Mouse (Mus musculus) limb, embryonic 13.5 days (tissue): ENCODE data around the gene Parp4. TPM values are rescaled to one million over a fixed set of nuclear protein-coding genes. Genes with fewer than 3 reads are reported as not detected.

Experiments used
- ATAC-seq: fragments of 200-750 bp; cut with Nextera tagmentation; 2 replicates; pipeline ENCODE4 v1.8.0; 2017; ENCODE audit warnings: low read depth, moderate number of reproducible peaks, moderate TSS enrichment; ENCODE audit not compliant: low FRiP score
- H3K27ac ChIP-seq: fragments of 300-500 bp; sonication (generic); 2 replicates; pipeline ENCODE4 v1.5.1; 2015; ENCODE audit warnings: inconsistent platforms, mild to moderate bottlenecking, moderate library complexity
- H3K27me3 ChIP-seq: fragments of 300-500 bp; sonication (generic); 2 replicates; pipeline ENCODE4 v1.6.1; 2015; ENCODE audit warnings: mild to moderate bottlenecking, inconsistent platforms
- H3K36me3 ChIP-seq: fragments of 300-500 bp; sonication (generic); 2 replicates; pipeline ENCODE4 v1.6.1; 2015; ENCODE audit warnings: inconsistent platforms, mild to moderate bottlenecking, moderate library complexity
- H3K4me1 ChIP-seq: fragments of 300-500 bp; sonication (generic); 2 replicates; pipeline ENCODE4 v1.6.1; 2015; ENCODE audit warnings: inconsistent platforms
- H3K4me2 ChIP-seq: fragments of 300-500 bp; sonication (generic); replicated peaks from 2 replicates; pipeline ENCODE4 v1.6.1; 2015; ENCODE audit warnings: inconsistent platforms, mild to moderate bottlenecking, moderate library complexity
- H3K4me3 ChIP-seq: fragments of 300-500 bp; sonication (generic); 2 replicates; pipeline ENCODE4 v1.5.1; 2015; ENCODE audit warnings: moderate library complexity, mild to moderate bottlenecking, inconsistent platforms
- H3K9ac ChIP-seq: fragments of 300-500 bp; sonication (generic); 2 replicates; pipeline ENCODE4 v1.6.1; 2015; ENCODE audit warnings: mild to moderate bottlenecking, inconsistent platforms
- H3K9me3 ChIP-seq: fragments of 300-500 bp; sonication (generic); 2 replicates; pipeline ENCODE4 v1.6.1; 2016; ENCODE audit warnings: inconsistent platforms
- WGBS: fragments of 180-500 bp; shearing (Covaris S2); methylation state at CpG from one replicate; pipeline ENCODE4 v1.1.7; 2015; 5-methylcytosine and 5-hydroxymethylcytosine counted together
- polyA plus RNA-seq: library from polyadenylated mRNA; unstranded; fragments of >200 nt; fragmentation: Nextera tagmentation; extraction: Ambion mirVana; gene quantifications from 2 replicates; pipeline ENCODE4 v1.2.1, GENCODE M21; 2015

Parp4 gene
- polyA plus RNA-seq: 2.3 and 3.2 TPM in 2 replicates

GRCm38 (mm10) chr14:56575416-56575815 lies at the start of gene Parp4, which contains the start of gene Cenpj:
Parp4 (plus strand) TSS chr14:56575619.
Cenpj (minus strand) TSS chr14:56575425.
- no peak for ATAC-seq
- H3K27me3 ChIP-seq: no peaks in the 10 kb centered on the region
- no peaks in the 10 kb centered on the region for H3K9me3 ChIP-seq
- H3K9ac ChIP-seq: peak within 1 kb of the TSS; percentile 73
- H3K4me2 ChIP-seq: peak within 1 kb of the TSS; percentile 79
- H3K27ac ChIP-seq: peak within 1 kb of the TSS; percentile 39; the same call in 1 of the 2 replicates
- peaks cover 9% of the 10 kb centered on the region; the same call in 1 of the 2 replicates for H3K4me1 ChIP-seq
- 1% methylated on average over 24 of the region's 24 CpGs for WGBS
- H3K4me3 ChIP-seq: peak within 1 kb of the TSS; percentile 60
- H3K36me3 ChIP-seq: no peaks in the 10 kb centered on the region

- peaks cover 32% of the 10 kb centered on the region for H3K36me3 ChIP-seq
- 86% methylated on average over 2 of the region's 2 CpGs for WGBS
These were observed 44.6 kb upstream of the Parp4 start for GRCm38 (mm10) chr14:56530788-56531187.

GRCm38 (mm10) chr14:56544946-56545345 lies 30.5 kb upstream of the Parp4 start:
- H3K4me1 ChIP-seq: 0 out of 2 replicates have a peak, but pooled peaks cover 3% of the 10 kb centered on the region
- H3K9ac ChIP-seq: no peak overlapping the region
- no peak overlapping the region for H3K4me2 ChIP-seq
- no peak overlapping the region for H3K27ac ChIP-seq
- no peaks in the 10 kb centered on the region; the same call in 1 of the 2 replicates for H3K36me3 ChIP-seq
- no peak for ATAC-seq
- no peaks in the 10 kb centered on the region for H3K9me3 ChIP-seq
- no peaks in the 10 kb centered on the region for H3K27me3 ChIP-seq
- H3K4me3 ChIP-seq: no peak overlapping the region
- 61% methylated on average over 1 of the region's 1 CpGs for WGBS

More at GRCm38 (mm10) chr14:56530788-56531187, 44.6 kb upstream of the Parp4 start:
- H3K4me2 ChIP-seq: no peak overlapping the region
- no peak overlapping the region for H3K9ac ChIP-seq
- no peak overlapping the region for H3K4me3 ChIP-seq
- H3K27me3 ChIP-seq: no peaks in the 10 kb centered on the region
- ATAC-seq: no peak
- H3K9me3 ChIP-seq: no peaks in the 10 kb centered on the region
- no peaks in the 10 kb centered on the region for H3K4me1 ChIP-seq
- H3K27ac ChIP-seq: no peak overlapping the region

GRCm38 (mm10) chr14:56545491-56545890 lies 29.9 kb upstream of the Parp4 start:
- Histone ChIP-seq H3K27ac (no peak overlapping the region), H3K9ac (no peak overlapping the region), H3K4me2 (no peak overlapping the region), H3K4me1 (0 out of 2 replicates have a peak, but pooled peaks cover 3% of the 10 kb centered on the region), H3K9me3 (no peaks in the 10 kb centered on the region), H3K27me3 (no peaks in the 10 kb centered on the region), H3K4me3 (no peak overlapping the region), H3K36me3 (no peaks in the 10 kb centered on the region; the same call in 1 of the 2 replicates)
- ATAC-seq: no peak
- WGBS: 90% methylated on average over 4 of the region's 4 CpGs

- no peaks in the 10 kb centered on the region for H3K27me3 ChIP-seq
- WGBS: 88% methylated on average over 4 of the region's 4 CpGs
- peaks cover 32% of the 10 kb centered on the region for H3K36me3 ChIP-seq
These were observed 24.5 kb upstream of the Parp4 start for GRCm38 (mm10) chr14:56550960-56551359.

GRCm38 (mm10) chr14:56552924-56553323 lies 22.5 kb upstream of the Parp4 start:
- Histone ChIP-seq H3K36me3 (peaks cover 32% of the 10 kb centered on the region), H3K4me2 (no peak overlapping the region), H3K27me3 (no peaks in the 10 kb centered on the region), H3K4me3 (no peak overlapping the region), H3K9me3 (no peaks in the 10 kb centered on the region), H3K4me1 (no peaks in the 10 kb centered on the region), H3K9ac (no peak overlapping the region), H3K27ac (no peak overlapping the region)
- ATAC-seq: no peak
- 86% methylated on average over 6 of the region's 6 CpGs for WGBS

More at GRCm38 (mm10) chr14:56550960-56551359, 24.5 kb upstream of the Parp4 start:
- H3K4me3 ChIP-seq: no peak overlapping the region
- H3K9me3 ChIP-seq: no peaks in the 10 kb centered on the region
- ATAC-seq: no peak
- H3K4me2 ChIP-seq: no peak overlapping the region
- H3K4me1 ChIP-seq: no peaks in the 10 kb centered on the region
- H3K27ac ChIP-seq: no peak overlapping the region
- H3K9ac ChIP-seq: no peak overlapping the region

- Histone ChIP-seq H3K4me3 (no peak overlapping the region), H3K9ac (no peak overlapping the region), H3K4me2 (no peak overlapping the region), H3K36me3 (peaks cover 35% of the 10 kb centered on the region), H3K27ac (no peak overlapping the region), H3K9me3 (no peaks in the 10 kb centered on the region), H3K27me3 (no peaks in the 10 kb centered on the region), H3K4me1 (no peaks in the 10 kb centered on the region)
- no peak for ATAC-seq
- 92% methylated on average over 7 of the region's 7 CpGs for WGBS
These were observed 22.1 kb upstream of the Parp4 start for GRCm38 (mm10) chr14:56553331-56553730.

GRCm38 (mm10) chr14:56554716-56555115 lies 20.7 kb upstream of the Parp4 start:
- H3K4me2 ChIP-seq: no peak overlapping the region
- H3K4me1 ChIP-seq: no peaks in the 10 kb centered on the region
- ATAC-seq: no peak
- H3K9me3 ChIP-seq: no peaks in the 10 kb centered on the region
- H3K36me3 ChIP-seq: peaks cover 36% of the 10 kb centered on the region
- WGBS: 97% methylated on average over 2 of the region's 2 CpGs
- H3K27ac ChIP-seq: no peak overlapping the region
- H3K4me3 ChIP-seq: no peak overlapping the region
- no peaks in the 10 kb centered on the region for H3K27me3 ChIP-seq
- H3K9ac ChIP-seq: no peak overlapping the region

- WGBS: 90% methylated on average over 3 of the region's 3 CpGs
- no peaks in the 10 kb centered on the region for H3K4me1 ChIP-seq
- H3K9ac ChIP-seq: no peak overlapping the region
- peaks cover 24% of the 10 kb centered on the region for H3K36me3 ChIP-seq
- no peaks in the 10 kb centered on the region for H3K9me3 ChIP-seq
- no peak overlapping the region for H3K4me3 ChIP-seq
- H3K27ac ChIP-seq: no peak overlapping the region
- no peak overlapping the region for H3K4me2 ChIP-seq
- ATAC-seq: no peak
- H3K27me3 ChIP-seq: no peaks in the 10 kb centered on the region
These were observed 16.3 kb upstream of the Parp4 start for GRCm38 (mm10) chr14:56559134-56559533.

GRCm38 (mm10) chr14:56567476-56567875 lies 7.9 kb upstream of the Parp4 start:
- no peak overlapping the region for H3K9ac ChIP-seq
- no peaks in the 10 kb centered on the region for H3K9me3 ChIP-seq
- no peaks in the 10 kb centered on the region for H3K27me3 ChIP-seq
- H3K36me3 ChIP-seq: peaks cover 12% of the 10 kb centered on the region
- peaks cover 4% of the 10 kb centered on the region; the same call in 1 of the 2 replicates for H3K4me1 ChIP-seq
- 81% methylated on average over 7 of the region's 7 CpGs for WGBS
- no peak overlapping the region for H3K27ac ChIP-seq
- ATAC-seq: no peak
- H3K4me2 ChIP-seq: no peak overlapping the region
- H3K4me3 ChIP-seq: no peak overlapping the region

GRCm38 (mm10) chr14:56569041-56569440 lies 6.4 kb upstream of the Parp4 start:
- H3K4me3 ChIP-seq: no peak overlapping the region
- no peaks in the 10 kb centered on the region for H3K36me3 ChIP-seq
- no peak overlapping the region for H3K4me2 ChIP-seq
- H3K4me1 ChIP-seq: peaks cover 6% of the 10 kb centered on the region; the same call in 1 of the 2 replicates
- no peak overlapping the region for H3K27ac ChIP-seq
- 70% methylated on average over 4 of the region's 4 CpGs for WGBS
- H3K27me3 ChIP-seq: no peaks in the 10 kb centered on the region
- no peak overlapping the region for H3K9ac ChIP-seq
- no peaks in the 10 kb centered on the region for H3K9me3 ChIP-seq
- ATAC-seq: no peak

GRCm38 (mm10) chr14:56571310-56572093 lies 3.9 kb upstream of the Parp4 start:
- Histone ChIP-seq H3K27ac (peak overlapping the region; percentile 75), H3K9me3 (no peaks in the 10 kb centered on the region), H3K9ac (peak overlapping the region; percentile 80), H3K36me3 (no peaks in the 10 kb centered on the region), H3K27me3 (no peaks in the 10 kb centered on the region), H3K4me3 (peak overlapping the region; percentile 86), H3K4me1 (peaks cover 11% of the 10 kb centered on the region; the same call in 1 of the 2 replicates), H3K4me2 (peak overlapping the region; percentile 80)
- WGBS: under 1% methylated on average over 59 of the region's 59 CpGs
- ATAC-seq: peak; percentile 99
